Mouse (Mus musculus): ENCODE measurements around the gene Olfr1162. TPM values are rescaled to one million over a fixed set of nuclear protein-coding genes. Genes with fewer than 3 reads are reported as not detected.
"Not testable (repeated sequence)": the region's sequence is repeated elsewhere in the genome, so short reads cannot be mapped to it uniquely, and the experiment has no call there.

Olfr1162 gene
- not detected in 2 replicates for polyA plus RNA-seq (2016; fragmentation: Nextera tagmentation; extraction: Ambion mirVana)

DNA sequence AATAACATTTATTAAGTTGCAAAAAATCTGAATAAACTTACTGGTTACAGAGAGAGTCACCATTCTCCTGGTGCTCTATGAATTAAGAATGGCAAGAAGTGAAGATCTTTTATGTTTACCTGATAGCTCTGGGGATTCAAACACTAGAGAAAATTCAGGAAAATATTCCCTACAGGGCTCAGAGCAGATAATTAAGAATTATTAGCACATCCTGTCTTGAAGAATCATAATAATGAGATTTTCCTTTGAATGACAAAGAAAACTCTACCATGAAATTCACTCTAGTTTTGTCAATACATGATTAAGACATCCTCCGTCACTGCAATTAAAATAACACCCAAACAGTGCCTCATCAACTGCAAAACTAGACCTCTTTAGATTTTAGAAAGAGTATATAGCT is at the start of gene Olfr1162:
Gene Olfr1162 (minus strand): TSS at position 101 of the 400 bp plus-strand sequence.
- H3K9ac ChIP-seq (replicated peaks): no peak within 1 kb of the TSS
- no peak within 1 kb of the TSS for H3K4me3 ChIP-seq

DNA sequence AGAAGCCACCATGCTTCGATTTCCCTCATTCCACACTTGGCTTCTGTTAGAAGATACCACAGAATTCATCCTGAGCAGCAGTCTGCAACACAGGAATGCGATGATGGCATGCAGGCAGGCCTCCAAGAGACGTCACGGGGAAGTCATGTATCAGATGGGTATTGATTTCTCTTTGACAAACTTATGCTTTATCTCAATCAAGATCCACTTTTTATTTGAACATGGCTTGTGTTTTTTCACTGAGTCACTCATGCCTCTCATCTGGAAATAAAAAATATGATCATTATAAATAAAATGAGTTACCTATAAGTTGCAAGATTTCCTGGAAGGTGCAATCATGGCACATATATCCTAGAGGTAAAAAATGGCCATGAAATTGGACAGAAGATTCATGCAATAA is 42.9 kb upstream of the Olfr1162 start, which contains the start of gene Olfr1164:
Gene Olfr1164 (minus strand): TSS at position 101 of the 400 bp plus-strand sequence.
- H3K9me3 ChIP-seq: no peaks in the 10 kb centered on the region
- no peaks in the 10 kb centered on the region for H3K4me1 ChIP-seq
- H3K4me2 ChIP-seq (replicated peaks): no peak within 1 kb of the TSS
- ATAC-seq (ENCODE audit: low FRiP score, low read depth): no peak
- no peaks in the 10 kb centered on the region for H3K36me3 ChIP-seq
- no peaks in the 10 kb centered on the region for H3K27me3 ChIP-seq
- WGBS: 77% methylated on average over 4 of the region's 4 CpGs
- H3K27ac ChIP-seq (replicated peaks): no peak within 1 kb of the TSS
- H3K4me3 ChIP-seq: no peak within 1 kb of the TSS
- no peak within 1 kb of the TSS for H3K9ac ChIP-seq (replicated peaks)

More for the DNA sequence above, at the start of gene Olfr1162:
- Histone ChIP-seq H3K9me3 (no peaks in the 10 kb centered on the region), H3K36me3 (no peaks in the 10 kb centered on the region), H3K27me3 (no peaks in the 10 kb centered on the region), H3K27ac (replicated peaks) (no peak within 1 kb of the TSS), H3K4me1 (no peaks in the 10 kb centered on the region), H3K4me2 (replicated peaks) (no peak within 1 kb of the TSS)
- 87% methylated on average over 1 of the region's 1 CpGs for WGBS
- ATAC-seq (ENCODE audit: low FRiP score, low read depth): no peak

DNA sequence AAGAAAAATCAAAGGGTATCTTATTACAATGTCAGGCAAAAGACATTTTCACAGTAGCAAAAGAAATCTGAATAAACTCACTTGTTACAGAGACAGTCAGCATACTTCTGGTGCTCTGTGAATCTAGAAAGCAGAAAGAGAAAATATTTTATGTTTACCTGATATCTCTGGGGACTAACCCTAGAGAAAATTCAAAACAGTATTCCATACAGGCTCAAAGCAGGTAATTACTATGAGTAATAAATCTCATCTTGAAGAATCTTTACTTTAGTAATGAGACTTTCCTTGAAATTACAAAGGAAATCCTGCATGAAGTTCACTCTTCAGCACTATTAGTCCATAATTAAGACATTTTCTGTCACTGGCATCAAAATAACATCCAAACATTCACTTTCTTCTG is 20.8 kb upstream of the Olfr1162 start, which contains the start of gene Olfr1163:
Gene Olfr1163 (minus strand): TSS at position 101 of the 400 bp plus-strand sequence.
- Histone ChIP-seq H3K9me3 (no peaks in the 10 kb centered on the region), H3K4me2 (replicated peaks) (no peak within 1 kb of the TSS), H3K9ac (replicated peaks) (no peak within 1 kb of the TSS), H3K27me3 (no peaks in the 10 kb centered on the region), H3K36me3 (no peaks in the 10 kb centered on the region), H3K27ac (replicated peaks) (no peak within 1 kb of the TSS), H3K4me3 (no peak within 1 kb of the TSS), H3K4me1 (no peaks in the 10 kb centered on the region)
- ATAC-seq (ENCODE audit: low FRiP score, low read depth): no peak

DNA sequence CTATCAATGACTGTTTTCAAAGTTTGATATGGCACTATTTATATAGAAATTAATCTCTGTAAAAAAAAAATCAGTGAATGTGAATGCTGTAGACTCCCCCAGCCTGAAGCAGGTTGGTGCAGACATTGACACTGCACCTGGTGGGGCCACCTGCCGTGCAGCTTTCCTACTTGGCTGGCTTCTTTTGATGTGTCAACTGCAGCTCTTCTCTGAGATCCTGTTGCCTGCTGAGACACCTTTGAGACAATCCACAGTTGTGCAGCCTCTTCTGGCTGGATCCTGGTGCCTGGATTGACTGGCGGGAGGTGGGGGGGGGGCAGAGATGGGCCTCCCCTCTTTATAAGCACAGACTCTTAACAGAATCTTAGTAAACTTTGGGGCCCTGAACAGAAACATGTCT is 12.7 kb upstream of the Olfr1162 start:
- Histone ChIP-seq H3K4me3 (no peak overlapping the region), H3K27me3 (no peaks in the 10 kb centered on the region), H3K9ac (replicated peaks) (no peak overlapping the region), H3K4me2 (replicated peaks) (no peak overlapping the region), H3K9me3 (0 out of 2 replicates have a peak, but pooled peaks cover 4% of the 10 kb centered on the region), H3K4me1 (no peaks in the 10 kb centered on the region), H3K36me3 (no peaks in the 10 kb centered on the region), H3K27ac (replicated peaks) (no peak overlapping the region)
- no peak for ATAC-seq (ENCODE audit: low FRiP score, low read depth)
- 95% methylated on average over 2 of the region's 2 CpGs for WGBS

DNA sequence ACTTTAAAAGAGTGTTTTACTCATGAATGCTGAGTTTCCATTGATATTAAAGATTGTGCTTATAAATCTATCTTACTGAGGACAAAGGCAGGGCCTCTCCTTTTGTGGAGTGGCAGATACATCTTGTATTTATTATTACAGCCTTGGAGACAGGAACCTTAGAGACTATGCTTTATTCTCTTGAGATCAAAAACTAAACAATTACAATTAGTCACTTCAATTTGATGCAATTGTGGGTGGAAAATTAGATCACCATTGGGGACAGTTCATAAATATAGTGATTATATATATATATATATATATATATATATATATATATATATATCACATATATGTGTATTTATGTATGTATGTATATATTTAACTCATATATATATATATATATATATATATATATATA is 13.3 kb downstream of the Olfr1162 start, which contains the start of gene Olfr73:
Gene Olfr73 (minus strand): TSS at position 101 of the 400 bp plus-strand sequence.
- H3K9me3 ChIP-seq: no peaks in the 10 kb centered on the region
- no peak within 1 kb of the TSS for H3K9ac ChIP-seq (replicated peaks)
- H3K4me2 ChIP-seq (replicated peaks): no peak within 1 kb of the TSS
- no peaks in the 10 kb centered on the region for H3K36me3 ChIP-seq
- no peak within 1 kb of the TSS for H3K27ac ChIP-seq (replicated peaks)
- no peaks in the 10 kb centered on the region for H3K27me3 ChIP-seq
- H3K4me3 ChIP-seq: no peak within 1 kb of the TSS
- no peaks in the 10 kb centered on the region for H3K4me1 ChIP-seq
- ATAC-seq (ENCODE audit: low FRiP score, low read depth): no peak

DNA sequence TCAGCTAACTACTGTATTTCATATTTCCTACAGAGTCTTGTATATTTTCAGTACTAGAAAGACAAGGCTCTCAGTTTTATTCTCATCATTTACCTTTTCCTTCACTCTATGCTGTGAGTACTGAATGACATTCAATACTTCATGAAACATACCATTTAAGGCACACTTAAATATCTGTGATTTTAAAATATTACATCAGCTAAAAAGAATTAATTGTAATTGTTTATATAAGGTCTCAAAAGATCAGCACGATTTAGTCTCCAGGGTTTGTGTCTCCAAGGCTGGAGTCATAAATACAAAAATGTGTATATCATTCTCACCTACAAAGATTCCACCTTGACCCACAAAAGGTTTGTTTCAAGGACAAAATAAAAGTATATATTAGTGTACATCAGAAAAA is 28.5 kb downstream of the Olfr1162 start, which contains the start of gene Olfr1161:
Gene Olfr1161 (plus strand): TSS at position 301 of the 400 bp plus-strand sequence.
- not testable (repeated sequence) for H3K9ac ChIP-seq (replicated peaks); H3K27me3 ChIP-seq; H3K4me3 ChIP-seq; H3K4me2 ChIP-seq (replicated peaks); ATAC-seq (ENCODE audit: low FRiP score, low read depth); H3K4me1 ChIP-seq; H3K9me3 ChIP-seq; H3K27ac ChIP-seq (replicated peaks); H3K36me3 ChIP-seq
- 87% methylated on average over 1 of the region's 1 CpGs for WGBS

DNA sequence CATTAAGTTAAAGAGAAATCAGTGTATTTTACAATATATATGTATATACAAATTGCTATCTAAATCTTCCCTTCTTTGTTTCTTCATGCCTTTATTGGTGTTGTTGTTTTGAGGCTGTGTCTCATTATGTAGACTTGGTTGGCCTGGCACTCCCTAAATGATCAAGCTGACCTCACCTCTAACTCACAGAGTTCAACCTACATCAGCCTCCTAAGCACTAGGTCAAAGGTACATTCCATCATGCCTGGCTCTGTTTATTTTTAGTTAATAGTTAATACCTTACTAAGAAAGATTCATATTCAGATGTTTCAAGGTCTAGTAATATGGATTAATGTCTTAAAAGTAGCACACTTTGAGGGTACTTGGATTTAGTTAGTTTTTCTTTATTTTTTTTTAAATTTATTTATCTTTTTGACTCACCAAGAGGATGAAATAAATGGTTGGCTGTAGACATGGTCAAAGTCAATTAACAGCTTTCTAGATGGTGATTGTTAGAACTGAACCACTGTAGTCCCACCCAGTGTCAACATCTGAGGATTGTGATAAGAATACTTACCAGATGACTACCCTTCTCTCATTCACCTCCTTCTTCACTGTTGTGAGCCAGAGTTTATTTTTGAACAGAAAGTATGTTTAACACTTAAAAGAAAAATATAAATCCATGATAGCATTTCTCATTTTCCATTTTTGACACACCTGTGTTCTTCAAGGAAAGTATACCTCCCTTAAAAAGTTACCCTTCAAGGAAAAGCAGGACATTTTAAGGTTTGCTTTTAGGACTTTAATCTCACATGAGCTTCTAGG is 43.2 kb downstream of the Olfr1162 start, which contains the start of gene Olfr1160:
Gene Olfr1160 (minus strand): TSS at position 754 of the 804 bp plus-strand sequence.
- no peaks in the 10 kb centered on the region for H3K9me3 ChIP-seq
- no peak within 1 kb of the TSS for H3K27ac ChIP-seq (replicated peaks)
- H3K36me3 ChIP-seq: no peaks in the 10 kb centered on the region
- ATAC-seq (ENCODE audit: low FRiP score, low read depth): no peak
- H3K9ac ChIP-seq (replicated peaks): no peak within 1 kb of the TSS
- no peak within 1 kb of the TSS for H3K4me2 ChIP-seq (replicated peaks)
- no peak within 1 kb of the TSS for H3K4me3 ChIP-seq
- no peaks in the 10 kb centered on the region for H3K27me3 ChIP-seq
- no peaks in the 10 kb centered on the region for H3K4me1 ChIP-seq

Other genes starting within 250 kb of the Olfr1162 start
- gene Olfr1145, start 241.3 kb downstream of the Olfr1162 start, polyA plus RNA-seq (2016; fragmentation: Nextera tagmentation; extraction: Ambion mirVana): not detected in 2 replicates
- not detected in 2 replicates for gene Olfr1148, start 220.6 kb downstream of the Olfr1162 start, polyA plus RNA-seq (2016; fragmentation: Nextera tagmentation; extraction: Ambion mirVana)
- not detected in 2 replicates for gene Olfr1150-ps1, start 207.1 kb downstream of the Olfr1162 start, polyA plus RNA-seq (2016; fragmentation: Nextera tagmentation; extraction: Ambion mirVana)
- not detected in 2 replicates for gene Olfr1151, start 195.3 kb downstream of the Olfr1162 start, polyA plus RNA-seq (2016; fragmentation: Nextera tagmentation; extraction: Ambion mirVana)
- gene Olfr1152, start 184.6 kb downstream of the Olfr1162 start, polyA plus RNA-seq (2016; fragmentation: Nextera tagmentation; extraction: Ambion mirVana): not detected in 2 replicates
- not detected in 2 replicates for gene Olfr1153, start 156.2 kb downstream of the Olfr1162 start, polyA plus RNA-seq (2016; fragmentation: Nextera tagmentation; extraction: Ambion mirVana)
- gene Olfr1154, start 146.0 kb downstream of the Olfr1162 start, polyA plus RNA-seq (2016; fragmentation: Nextera tagmentation; extraction: Ambion mirVana): not detected in 2 replicates
- gene Olfr1155, start 106.0 kb downstream of the Olfr1162 start, polyA plus RNA-seq (2016; fragmentation: Nextera tagmentation; extraction: Ambion mirVana): not detected in 2 replicates
- gene Olfr1156, start 98.0 kb downstream of the Olfr1162 start, polyA plus RNA-seq (2016; fragmentation: Nextera tagmentation; extraction: Ambion mirVana): not detected in 2 replicates
- gene Olfr1157, start 82.8 kb downstream of the Olfr1162 start, polyA plus RNA-seq (2016; fragmentation: Nextera tagmentation; extraction: Ambion mirVana): not detected in 2 replicates
- gene Olfr74, start 76.5 kb downstream of the Olfr1162 start, polyA plus RNA-seq (2016; fragmentation: Nextera tagmentation; extraction: Ambion mirVana): not detected in 2 replicates
- not detected in 2 replicates for gene Olfr1158, start 61.0 kb downstream of the Olfr1162 start, polyA plus RNA-seq (2016; fragmentation: Nextera tagmentation; extraction: Ambion mirVana)
- gene Olfr1160, start 42.9 kb downstream of the Olfr1162 start, polyA plus RNA-seq (2016; fragmentation: Nextera tagmentation; extraction: Ambion mirVana): not detected in 2 replicates
- gene Olfr1161, start 28.4 kb downstream of the Olfr1162 start, polyA plus RNA-seq (2016; fragmentation: Nextera tagmentation; extraction: Ambion mirVana): not detected in 2 replicates
- gene Olfr73, start 13.4 kb downstream of the Olfr1162 start, polyA plus RNA-seq (2016; fragmentation: Nextera tagmentation; extraction: Ambion mirVana): not detected in 2 replicates
- gene Olfr1163, start 20.7 kb upstream of the Olfr1162 start, polyA plus RNA-seq (2016; fragmentation: Nextera tagmentation; extraction: Ambion mirVana): not detected in 2 replicates
- gene Olfr1164, start 42.8 kb upstream of the Olfr1162 start, polyA plus RNA-seq (2016; fragmentation: Nextera tagmentation; extraction: Ambion mirVana): not detected in 2 replicates
- gene Olfr1166, start 77.1 kb upstream of the Olfr1162 start, polyA plus RNA-seq (2016; fragmentation: Nextera tagmentation; extraction: Ambion mirVana): not detected in 2 replicates
- gene Olfr1167, start 104.1 kb upstream of the Olfr1162 start, polyA plus RNA-seq (2016; fragmentation: Nextera tagmentation; extraction: Ambion mirVana): not detected in 2 replicates
- gene Olfr1168, start 130.8 kb upstream of the Olfr1162 start, polyA plus RNA-seq (2016; fragmentation: Nextera tagmentation; extraction: Ambion mirVana): not detected in 2 replicates
- not detected in 2 replicates for gene Olfr1170, start 177.2 kb upstream of the Olfr1162 start, polyA plus RNA-seq (2016; fragmentation: Nextera tagmentation; extraction: Ambion mirVana)
- gene Olfr1173, start 228.7 kb upstream of the Olfr1162 start, polyA plus RNA-seq (2016; fragmentation: Nextera tagmentation; extraction: Ambion mirVana): not detected in 2 replicates